8 mouse cellular contexts compared by ENCODE assay signal in genomic region chr4:138267869-138268268, GRCm38 (mm10).
"Had no signal": no experiment of that assay in that cellular context is flagged by ENCODE, and none has a peak within 500 bp of the region (broad histone marks: within the 10 kb centered on the region; RNA-seq: fewer than 3 reads in every experiment).

No protein-coding gene starts in this region.

- H3K4me3 ChIP-seq: liver, embryonic 15.5 days; midbrain, embryonic 10.5 days; midbrain, embryonic 12.5 days; myocyte; neural tube, embryonic 13.5 days; neural tube, embryonic 15.5 days had no signal

- H3K36me3 ChIP-seq: liver, embryonic 15.5 days; midbrain, embryonic 10.5 days; midbrain, embryonic 12.5 days; neural tube, embryonic 13.5 days; neural tube, embryonic 15.5 days had no signal

- ATAC-seq: midbrain, embryonic 16.5 days had no signal

- H3K9me3 ChIP-seq: liver, embryonic 15.5 days; midbrain, embryonic 10.5 days; midbrain, embryonic 12.5 days; neural tube, embryonic 13.5 days; neural tube, embryonic 15.5 days had no signal

- H3K9ac ChIP-seq: liver, embryonic 15.5 days; lung, embryonic 14.5 days; midbrain, embryonic 12.5 days; neural tube, embryonic 13.5 days; neural tube, embryonic 15.5 days had no signal

- H3K4me2 ChIP-seq: liver, embryonic 15.5 days; lung, embryonic 14.5 days; midbrain, embryonic 12.5 days; neural tube, embryonic 13.5 days; neural tube, embryonic 15.5 days had no signal

- H3K27ac ChIP-seq: liver, embryonic 15.5 days; midbrain, embryonic 10.5 days; midbrain, embryonic 12.5 days; neural tube, embryonic 13.5 days; neural tube, embryonic 15.5 days had no signal
